Mouse (Mus musculus) midbrain, embryonic 13.5 days (tissue): ENCODE results near the gene Hyal5. TPM values are rescaled to one million over a fixed set of nuclear protein-coding genes. Genes with fewer than 3 reads are reported as not detected.

Experiments
- ATAC-seq: fragments of 200-750 bp; cut with Nextera tagmentation; 2 replicates; pipeline ENCODE4 v1.8.0; 2017; ENCODE audit warnings: mild to moderate bottlenecking, moderate TSS enrichment, moderate library complexity
- H3K27ac ChIP-seq: fragments of 300-500 bp; sonication (generic); 2 replicates; pipeline ENCODE4 v1.5.1; 2015; ENCODE audit warnings: inconsistent platforms, mild to moderate bottlenecking, moderate library complexity
- H3K27me3 ChIP-seq: fragments of 300-500 bp; sonication (generic); 2 replicates; pipeline ENCODE4 v1.6.1; 2015; ENCODE audit warnings: mild to moderate bottlenecking, inconsistent platforms
- H3K36me3 ChIP-seq: fragments of 300-500 bp; sonication (generic); 2 replicates; pipeline ENCODE4 v1.6.1; 2015; ENCODE audit warnings: mild to moderate bottlenecking, inconsistent platforms
- H3K4me1 ChIP-seq: fragments of 300-500 bp; sonication (generic); replicated peaks from 2 replicates; pipeline ENCODE4 v1.6.1; 2015; ENCODE audit warnings: inconsistent platforms
- H3K4me2 ChIP-seq: fragments of 300-500 bp; sonication (generic); replicated peaks from 2 replicates; pipeline ENCODE4 v1.6.1; 2015; ENCODE audit warnings: moderate library complexity, mild to moderate bottlenecking, inconsistent platforms
- H3K4me3 ChIP-seq: fragments of 300-500 bp; sonication (generic); replicated peaks from 2 replicates; pipeline ENCODE4 v1.5.1; 2015; ENCODE audit warnings: mild to moderate bottlenecking, inconsistent platforms
- H3K9ac ChIP-seq: fragments of 300-500 bp; sonication (generic); replicated peaks from 2 replicates; pipeline ENCODE4 v1.6.1; 2015; ENCODE audit warnings: mild to moderate bottlenecking, inconsistent platforms
- H3K9me3 ChIP-seq: fragments of 300-500 bp; sonication (generic); 2 replicates; pipeline ENCODE4 v1.6.1; 2016; ENCODE audit warnings: mild to moderate bottlenecking, inconsistent platforms
- WGBS: fragments of 180-500 bp; shearing (Covaris S2); methylation state at CpG from one replicate; pipeline ENCODE4 v1.1.7; 2015; 5-methylcytosine and 5-hydroxymethylcytosine counted together
- polyA plus RNA-seq: library from polyadenylated mRNA; unstranded; fragments of >200 nt; fragmentation: Nextera tagmentation; extraction: Ambion mirVana; gene quantifications from 2 replicates; pipeline ENCODE4 v1.2.1, GENCODE M21; 2015

Hyal5 gene
- not detected in 2 replicates for polyA plus RNA-seq

DNA sequence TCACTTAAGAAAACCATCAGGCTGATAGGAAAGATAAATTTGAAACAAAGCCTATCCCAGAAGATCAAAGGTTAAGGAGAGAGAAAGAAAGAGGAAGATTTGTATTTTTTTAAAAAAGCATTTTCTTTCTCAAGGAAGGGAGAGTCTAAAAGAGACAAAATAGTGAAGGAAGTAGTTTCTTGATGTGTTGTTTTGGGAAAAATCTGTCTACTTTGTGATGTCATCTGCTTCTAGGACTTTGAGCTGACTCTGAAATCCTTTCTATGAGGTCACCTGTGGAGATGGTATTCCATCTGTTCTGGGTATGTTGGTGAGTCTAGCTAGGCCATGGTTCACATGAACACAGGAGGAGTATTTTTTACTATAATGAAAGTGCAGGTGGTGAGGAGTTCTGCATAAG lies at the start of gene Hyal5:
TSS of gene Hyal5 (plus strand) at position 301 of the 400 bp plus-strand sequence.
- Histone ChIP-seq H3K9me3 (no peaks in the 10 kb centered on the region), H3K27ac (no peak within 1 kb of the TSS), H3K27me3 (no peaks in the 10 kb centered on the region), H3K36me3 (no peaks in the 10 kb centered on the region), H3K4me1 (no peaks in the 10 kb centered on the region), H3K9ac (no peak within 1 kb of the TSS), H3K4me2 (no peak within 1 kb of the TSS), H3K4me3 (no peak within 1 kb of the TSS)
- no peak for ATAC-seq

DNA sequence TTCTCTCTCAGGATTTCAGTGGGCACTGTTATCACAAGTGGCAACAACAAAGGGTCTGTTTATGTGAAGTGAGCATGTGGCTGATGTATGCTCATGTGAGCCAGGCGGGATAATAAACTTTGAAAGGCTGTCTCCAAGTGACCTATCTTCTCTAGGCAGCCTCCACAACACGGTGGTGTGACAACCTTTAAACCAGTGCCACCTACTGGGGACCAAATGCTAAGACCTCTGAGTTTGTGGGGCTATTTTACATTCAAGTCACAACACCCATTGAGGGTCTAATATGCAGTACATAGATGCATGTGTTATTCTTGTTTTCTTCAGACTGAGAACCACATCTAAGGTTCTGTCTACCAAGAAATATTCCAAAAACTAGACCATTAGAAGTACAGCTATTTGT lies 35.7 kb upstream of the Hyal5 start:
- Histone ChIP-seq H3K27ac (no peak overlapping the region), H3K27me3 (no peaks in the 10 kb centered on the region), H3K36me3 (no peaks in the 10 kb centered on the region), H3K4me1 (no peaks in the 10 kb centered on the region), H3K4me2 (no peak overlapping the region), H3K9me3 (no peaks in the 10 kb centered on the region; the same call in 1 of the 2 replicates), H3K9ac (no peak overlapping the region), H3K4me3 (no peak overlapping the region)
- WGBS = 48% methylated on average over 2 of the region's 2 CpGs
- no peak for ATAC-seq

DNA sequence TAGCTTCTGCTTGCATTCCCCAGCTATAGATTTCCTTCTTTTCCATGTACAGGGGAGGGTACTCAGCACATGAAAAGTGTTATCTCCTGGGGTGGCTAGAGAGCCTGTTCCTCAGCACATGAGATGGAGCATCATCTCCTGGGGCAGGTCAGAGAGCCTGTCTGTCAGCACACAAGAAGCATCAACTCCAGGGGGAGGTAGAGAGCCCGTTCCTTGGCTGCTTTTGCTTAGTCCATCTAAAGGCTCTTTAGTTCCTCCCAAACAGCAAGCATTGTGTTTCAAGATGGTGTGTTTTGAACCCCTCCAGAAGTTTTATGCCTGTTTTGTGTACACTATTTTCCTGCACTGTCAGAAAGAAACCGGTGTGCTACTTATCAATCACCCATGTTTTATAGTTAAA lies 2.5 kb downstream of the Hyal5 start:
- no peaks in the 10 kb centered on the region for H3K9me3 ChIP-seq
- no peaks in the 10 kb centered on the region for H3K27me3 ChIP-seq
- WGBS = 46% methylated on average over 2 of the region's 2 CpGs
- no peaks in the 10 kb centered on the region for H3K4me1 ChIP-seq
- H3K4me2 ChIP-seq = no peak overlapping the region
- H3K36me3 ChIP-seq = no peaks in the 10 kb centered on the region
- H3K9ac ChIP-seq = no peak overlapping the region
- ATAC-seq = no peak
- H3K27ac ChIP-seq = no peak overlapping the region
- no peak overlapping the region for H3K4me3 ChIP-seq

DNA sequence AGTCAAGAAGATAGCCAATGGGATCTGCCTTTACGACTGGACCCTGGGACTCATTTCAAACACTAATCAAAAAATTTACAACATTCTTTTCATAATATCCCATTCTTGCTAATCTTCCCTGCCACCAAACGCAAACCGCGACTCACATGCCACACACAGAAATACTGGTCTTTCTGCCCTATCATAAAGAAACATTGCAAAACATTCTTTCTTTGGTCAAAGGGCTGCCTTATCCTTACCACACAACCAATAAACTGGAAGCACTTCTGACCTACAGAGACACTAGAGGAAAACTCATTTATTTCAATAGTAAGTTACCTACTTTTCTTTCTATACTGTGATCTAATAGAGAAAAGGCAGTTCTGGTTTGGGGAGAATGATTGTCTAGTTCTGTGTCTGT lies 5.9 kb downstream of the Hyal5 start:
- Histone ChIP-seq H3K4me1 (no peaks in the 10 kb centered on the region), H3K27ac (no peak overlapping the region), H3K9me3 (no peaks in the 10 kb centered on the region), H3K9ac (no peak overlapping the region), H3K27me3 (no peaks in the 10 kb centered on the region), H3K4me3 (no peak overlapping the region), H3K4me2 (no peak overlapping the region), H3K36me3 (no peaks in the 10 kb centered on the region)
- no peak for ATAC-seq
- 92% methylated on average over 4 of the region's 4 CpGs for WGBS

DNA sequence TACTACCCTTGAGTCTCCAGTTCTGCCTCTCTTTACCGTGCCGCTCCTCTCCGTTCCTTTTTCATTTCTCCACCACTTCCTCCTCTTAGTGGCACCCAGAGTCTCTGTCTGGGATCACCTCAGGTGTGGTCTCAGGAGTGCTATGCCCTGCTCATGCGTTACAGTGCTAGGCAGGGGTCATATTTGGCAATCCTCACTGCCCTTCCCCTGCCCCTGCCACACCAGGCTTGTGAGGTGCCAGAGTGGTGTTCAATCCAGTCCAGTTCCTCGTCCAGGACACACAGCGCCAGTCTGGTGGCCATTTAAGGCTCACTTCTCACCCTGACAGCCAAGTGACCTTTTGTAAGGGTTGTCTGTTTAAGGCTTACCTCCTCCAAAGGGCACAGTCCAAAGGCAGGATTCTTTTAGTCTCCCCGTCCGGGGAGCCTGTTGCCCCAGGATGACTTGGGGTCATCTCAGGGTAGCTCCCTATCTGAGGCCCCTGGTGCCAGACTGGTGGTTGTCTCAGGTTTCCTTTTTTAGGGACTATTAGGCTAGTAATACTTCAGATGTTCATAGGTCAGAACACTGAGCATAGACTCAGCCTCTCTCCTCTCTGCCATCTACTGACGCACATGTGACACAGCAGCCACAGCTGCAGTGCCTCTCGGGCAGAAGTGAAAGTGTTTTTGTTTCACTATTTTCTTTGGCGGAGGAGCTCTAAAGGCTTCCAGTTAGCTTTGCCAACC lies 36.5 kb downstream of the Hyal5 start:
- 82% methylated on average over 11 of the region's 11 CpGs for WGBS
- no peak overlapping the region for H3K27ac ChIP-seq
- no peaks in the 10 kb centered on the region for H3K4me1 ChIP-seq
- no peaks in the 10 kb centered on the region for H3K36me3 ChIP-seq
- H3K9ac ChIP-seq = no peak overlapping the region
- H3K4me3 ChIP-seq = no peak overlapping the region
- peak; percentile 40; the same call in 1 of the 2 replicates for ATAC-seq
- H3K27me3 ChIP-seq = no peaks in the 10 kb centered on the region
- no peaks in the 10 kb centered on the region for H3K9me3 ChIP-seq
- no peak overlapping the region for H3K4me2 ChIP-seq

DNA sequence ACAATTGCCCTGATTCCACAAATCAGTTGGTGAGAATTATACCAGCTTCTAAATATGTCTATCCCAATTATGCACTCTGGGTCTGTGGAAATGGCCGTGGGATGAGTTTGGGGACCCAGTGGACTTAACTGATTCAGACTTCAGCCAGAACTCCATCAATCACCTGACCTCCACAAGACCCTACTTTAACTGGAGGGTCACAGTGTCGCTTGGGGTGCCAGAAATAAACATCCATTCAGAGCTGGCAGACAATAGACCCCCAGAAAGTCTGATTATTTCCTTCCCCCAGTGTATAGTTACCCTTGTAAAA lies 37.0 kb downstream of the Hyal5 start:
- Histone ChIP-seq H3K9ac (no peak overlapping the region), H3K4me2 (no peak overlapping the region), H3K4me3 (no peak overlapping the region), H3K4me1 (no peaks in the 10 kb centered on the region), H3K27ac (no peak overlapping the region), H3K36me3 (no peaks in the 10 kb centered on the region), H3K9me3 (no peaks in the 10 kb centered on the region), H3K27me3 (no peaks in the 10 kb centered on the region)
- no peak for ATAC-seq
- 61% methylated on average over 2 of the region's 2 CpGs for WGBS

DNA sequence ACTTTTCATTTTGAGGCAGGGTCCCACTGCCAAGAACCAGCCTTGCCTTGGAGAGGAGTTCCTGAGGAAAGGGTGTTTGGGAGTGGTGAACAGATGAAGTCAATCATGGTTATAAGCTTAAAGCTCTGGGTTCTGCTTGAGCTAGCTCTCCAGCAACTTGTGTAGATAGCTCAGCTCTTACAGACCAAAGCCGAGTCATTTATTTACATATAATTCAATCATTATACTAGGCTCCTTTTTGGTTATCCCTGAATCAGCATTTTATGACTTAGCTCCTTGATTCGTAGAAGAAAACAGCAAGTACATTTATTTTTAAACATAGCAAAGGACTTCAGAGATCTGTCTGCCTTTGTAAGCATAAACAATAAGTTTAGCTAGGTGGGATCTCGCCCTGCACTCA lies 47.3 kb downstream of the Hyal5 start:
- Histone ChIP-seq H3K27ac (no peak overlapping the region), H3K4me2 (no peak overlapping the region), H3K36me3 (no peaks in the 10 kb centered on the region), H3K4me1 (no peaks in the 10 kb centered on the region), H3K27me3 (no peaks in the 10 kb centered on the region), H3K9ac (no peak overlapping the region), H3K4me3 (no peak overlapping the region), H3K9me3 (no peaks in the 10 kb centered on the region)
- WGBS = 87% methylated on average over 3 of the region's 3 CpGs
- no peak for ATAC-seq

DNA sequence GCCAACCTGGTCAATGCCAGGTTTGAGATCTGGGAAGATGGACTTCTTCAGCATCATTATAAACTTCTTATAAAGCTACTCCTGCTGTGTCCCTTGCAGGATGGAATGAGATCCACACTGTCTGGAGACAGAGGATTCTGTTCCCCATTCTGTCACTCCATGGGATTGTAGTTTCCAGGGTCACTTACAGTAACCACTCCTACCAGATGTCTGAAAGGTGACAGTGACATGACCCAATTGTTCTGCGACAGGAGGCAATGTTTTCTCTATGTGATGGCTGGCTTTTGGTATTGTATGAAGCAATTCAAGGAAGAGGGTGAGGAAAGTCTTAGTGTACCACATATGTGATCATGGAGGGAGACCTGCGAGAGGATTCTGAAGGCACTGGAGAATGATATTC lies 50.0 kb downstream of the Hyal5 start:
- no peaks in the 10 kb centered on the region for H3K27me3 ChIP-seq
- ATAC-seq = no peak
- H3K9ac ChIP-seq = no peak overlapping the region
- no peaks in the 10 kb centered on the region for H3K4me1 ChIP-seq
- no peaks in the 10 kb centered on the region for H3K36me3 ChIP-seq
- WGBS = 90% methylated on average over 2 of the region's 2 CpGs
- H3K27ac ChIP-seq = no peak overlapping the region
- no peak overlapping the region for H3K4me3 ChIP-seq
- H3K4me2 ChIP-seq = no peak overlapping the region
- H3K9me3 ChIP-seq = no peaks in the 10 kb centered on the region

DNA sequence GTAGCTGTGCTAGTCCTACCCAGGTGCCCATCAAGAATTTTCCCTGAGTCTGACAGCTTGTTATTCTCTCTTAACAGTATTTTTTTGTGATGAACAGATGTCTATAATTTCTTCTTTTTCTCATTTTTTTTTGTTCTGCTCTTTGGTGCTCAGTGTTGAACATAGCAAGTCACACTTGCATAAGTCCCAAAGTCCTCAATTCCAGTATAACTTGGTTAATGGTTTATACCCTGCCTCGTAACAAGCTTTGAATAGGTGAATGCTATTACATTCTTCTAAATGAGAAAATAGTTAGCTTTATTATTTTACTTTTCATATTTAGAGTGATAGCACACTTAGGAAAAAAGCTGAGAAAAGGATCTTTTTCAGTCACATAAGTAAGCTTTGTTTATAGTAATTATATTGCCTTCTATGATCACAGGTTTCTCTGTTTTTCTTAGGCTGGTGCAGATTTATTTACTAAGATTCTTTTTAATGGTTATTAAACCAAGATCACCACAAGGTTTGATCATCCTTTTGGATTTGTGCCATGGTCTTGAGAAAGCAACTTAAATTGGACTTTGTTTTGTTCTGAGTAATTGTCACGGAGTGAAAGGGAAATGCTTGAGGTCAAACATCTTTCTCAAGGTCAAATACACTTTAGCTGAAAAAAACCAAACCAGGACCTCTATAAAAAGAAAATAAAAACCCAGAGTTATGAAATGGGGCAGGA lies 52.4 kb downstream of the Hyal5 start:
- no peak for ATAC-seq
- 85% methylated on average over 2 of the region's 2 CpGs for WGBS
- no peaks in the 10 kb centered on the region for H3K27me3 ChIP-seq
- no peaks in the 10 kb centered on the region for H3K4me1 ChIP-seq
- H3K4me3 ChIP-seq = no peak overlapping the region
- no peaks in the 10 kb centered on the region for H3K9me3 ChIP-seq
- H3K4me2 ChIP-seq = no peak overlapping the region
- no peaks in the 10 kb centered on the region for H3K36me3 ChIP-seq
- no peak overlapping the region for H3K27ac ChIP-seq
- H3K9ac ChIP-seq = no peak overlapping the region

DNA sequence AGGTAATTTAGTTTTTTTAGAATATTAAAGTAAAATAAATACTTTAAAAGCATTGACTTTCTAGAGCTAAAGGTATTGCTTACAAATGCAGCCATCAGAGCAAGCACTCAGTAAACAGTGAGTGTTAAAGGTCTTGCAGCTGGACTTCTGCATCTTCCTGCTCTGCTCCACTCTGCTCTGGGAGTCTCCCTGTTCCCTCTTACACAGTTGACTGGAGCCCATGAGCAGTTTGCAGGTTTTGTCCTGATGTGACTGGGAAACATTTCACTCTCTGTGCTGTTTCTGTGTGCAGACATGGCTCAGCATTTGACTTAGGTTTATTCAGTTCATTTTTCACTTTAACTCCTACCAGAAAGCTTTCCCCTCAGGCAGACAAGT lies 52.9 kb downstream of the Hyal5 start:
- Histone ChIP-seq H3K9ac (no peak overlapping the region), H3K36me3 (no peaks in the 10 kb centered on the region), H3K4me1 (no peaks in the 10 kb centered on the region), H3K27ac (no peak overlapping the region), H3K27me3 (no peaks in the 10 kb centered on the region), H3K4me2 (no peak overlapping the region), H3K9me3 (no peaks in the 10 kb centered on the region), H3K4me3 (no peak overlapping the region)
- ATAC-seq = no peak

DNA sequence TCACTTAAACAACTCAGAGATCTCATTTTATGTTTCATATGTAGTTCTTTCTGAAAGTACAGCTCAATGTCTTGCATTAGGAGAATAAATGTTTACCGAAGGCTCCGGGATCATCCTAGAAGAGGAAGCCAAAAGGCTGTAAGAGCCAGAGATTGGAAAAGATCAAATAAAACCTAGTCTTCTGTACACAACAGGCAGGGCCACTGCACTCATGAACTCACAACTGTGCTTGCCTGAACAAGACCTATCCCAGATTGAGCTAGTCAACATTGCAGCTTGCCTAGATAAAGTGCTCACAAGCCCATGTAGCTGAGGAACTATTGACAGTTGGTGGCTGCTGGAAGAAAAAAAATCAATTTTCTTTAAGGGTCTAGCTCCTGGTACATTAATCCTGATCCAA lies 55.8 kb downstream of the Hyal5 start:
- Histone ChIP-seq H3K4me3 (no peak overlapping the region), H3K36me3 (no peaks in the 10 kb centered on the region), H3K4me2 (no peak overlapping the region), H3K9me3 (no peaks in the 10 kb centered on the region), H3K27me3 (no peaks in the 10 kb centered on the region), H3K27ac (no peak overlapping the region), H3K4me1 (no peaks in the 10 kb centered on the region), H3K9ac (no peak overlapping the region)
- 94% methylated on average over 2 of the region's 2 CpGs for WGBS
- no peak for ATAC-seq

DNA sequence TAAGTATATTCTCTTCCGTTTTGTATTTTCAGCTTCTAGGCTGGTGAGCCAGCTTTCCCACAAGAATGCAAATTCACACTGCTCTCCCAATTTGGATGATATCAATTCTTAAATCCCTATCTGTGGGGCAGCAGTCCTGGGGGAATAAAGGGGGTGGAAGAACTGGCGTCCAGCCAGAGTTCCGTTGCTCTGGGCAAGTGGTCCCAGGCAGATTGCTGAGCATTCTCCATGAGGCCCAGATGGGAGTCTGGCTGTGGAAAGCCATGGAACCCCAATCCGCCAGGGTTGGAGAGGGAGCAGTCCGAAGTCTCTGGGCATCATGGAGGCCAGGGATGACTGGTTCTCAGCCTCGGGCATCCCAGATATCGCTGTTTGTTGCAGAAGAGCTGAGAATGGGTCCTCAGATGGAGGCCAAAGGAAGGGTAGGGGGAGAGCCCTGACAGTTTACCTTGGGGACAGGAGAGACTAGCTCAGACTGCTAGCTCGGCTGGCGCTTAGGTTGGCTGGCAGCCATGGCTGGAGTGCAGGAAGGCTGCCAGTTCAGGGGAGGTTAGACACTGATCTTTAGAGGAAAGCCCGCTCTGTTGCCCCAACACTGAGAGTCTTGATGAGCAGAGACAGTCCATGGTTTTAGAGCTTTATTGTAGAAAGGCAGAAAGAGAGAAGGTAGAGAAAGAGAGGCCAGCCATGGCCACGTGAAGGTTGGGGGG lies 67.4 kb downstream of the Hyal5 start:
- Histone ChIP-seq H3K4me3 (no peak overlapping the region), H3K9ac (no peak overlapping the region), H3K36me3 (no peaks in the 10 kb centered on the region), H3K4me2 (no peak overlapping the region), H3K27me3 (no peaks in the 10 kb centered on the region), H3K27ac (no peak overlapping the region), H3K4me1 (no peaks in the 10 kb centered on the region), H3K9me3 (no peaks in the 10 kb centered on the region; the same call in 1 of the 2 replicates)
- WGBS = 94% methylated on average over 11 of the region's 11 CpGs
- ATAC-seq = no peak
